Mouse (Mus musculus) liver, postnatal 0 days (tissue): ENCODE measurements around the gene Olfr510. TPM values are rescaled to one million over a fixed set of nuclear protein-coding genes. Genes with fewer than 3 reads are reported as not detected.

Experiments
- ATAC-seq: fragments of 200-750 bp; cut with Nextera tagmentation; 2 replicates; pipeline ENCODE4 v1.8.0; 2017; ENCODE audit warnings: mild to moderate bottlenecking, moderate library complexity
- DNase-seq: peaks from one replicate; pipeline ENCODE4 v3.0.0-alpha.2; 2016
- H3K27ac ChIP-seq: fragments of 300-500 bp; sonication (generic); 2 replicates; pipeline ENCODE4 v1.5.1; 2014; ENCODE audit warnings: antibody characterized with exemption, moderate library complexity, mild to moderate bottlenecking, low read depth
- H3K27me3 ChIP-seq: fragments of 300-500 bp; sonication (generic); 2 replicates; pipeline ENCODE4 v1.6.1; 2014; ENCODE audit warnings: low read length, control low read depth, mixed read lengths; ENCODE audit not compliant: insufficient read depth
- H3K36me3 ChIP-seq: fragments of 300-500 bp; sonication (generic); replicated peaks from 2 replicates; pipeline ENCODE4 v1.6.1; 2014; ENCODE audit warnings: mild to moderate bottlenecking, control low read depth, low read length, moderate library complexity, mixed read lengths; ENCODE audit not compliant: insufficient read depth
- H3K4me1 ChIP-seq: fragments of 300-500 bp; sonication (generic); 2 replicates; pipeline ENCODE4 v1.6.1; 2014; ENCODE audit warnings: antibody characterized with exemption, mild to moderate bottlenecking, control low read depth; ENCODE audit not compliant: insufficient read depth
- H3K4me2 ChIP-seq: fragments of 300-500 bp; sonication (generic); 2 replicates; pipeline ENCODE4 v1.6.1; 2014; ENCODE audit warnings: low read depth, mild to moderate bottlenecking, low read length, moderate library complexity, mixed read lengths
- H3K4me3 ChIP-seq: fragments of 300-500 bp; sonication (generic); 2 replicates; pipeline ENCODE4 v1.5.1; 2014; ENCODE audit warnings: low read depth, low read length
- H3K9ac ChIP-seq: fragments of 300-500 bp; sonication (generic); replicated peaks from 2 replicates; pipeline ENCODE4 v1.6.1; 2014; ENCODE audit warnings: mild to moderate bottlenecking, moderate library complexity
- H3K9me3 ChIP-seq: fragments of 300-500 bp; sonication (generic); 2 replicates; pipeline ENCODE4 v1.6.1; 2016; ENCODE audit warnings: mild to moderate bottlenecking, control low read depth, low read length, mixed read lengths
- CTCF ChIP-seq: sonication (generic); IDR thresholded peaks from 2 replicates; pipeline ENCODE4 v1.5.1; 2016; ENCODE audit warnings: antibody characterized with exemption, low read depth
- EP300 ChIP-seq: IDR thresholded peaks from 2 replicates; pipeline ENCODE4 v1.6.1; 2016; ENCODE audit warnings: antibody characterized with exemption, low read depth, mild to moderate bottlenecking
- WGBS: fragments of 180-500 bp; shearing (Covaris S2); extraction: QIAGEN DNeasy Blood & Tissue Kit; methylation state at CpG from one replicate; pipeline ENCODE4 v1.1.7; 2014; ENCODE audit not compliant: insufficient replicate concordance; 5-methylcytosine and 5-hydroxymethylcytosine counted together
- polyA plus RNA-seq: library from polyadenylated mRNA; unstranded; fragments of >200 nt; fragmentation: Nextera tagmentation; extraction: Ambion mirVana; gene quantifications from 2 replicates; pipeline ENCODE4 v1.2.1, GENCODE M21; 2015

Gene Olfr510
- polyA plus RNA-seq, 1 experiment from 2014 or later, result not detected

- no peak overlapping the region for H3K4me2 ChIP-seq
- TF ChIP-seq EP300 (no peak), CTCF (no peak)
- no peak for ATAC-seq
Measured at GRCm38 (mm10) chr7:108678886-108679285, 12.7 kb downstream of the Olfr510 start.

GRCm38 (mm10) chr7:108713020-108713419 is 46.8 kb downstream of the Olfr510 start, which contains the start of gene Olfr512:
Olfr512 (plus strand) TSS chr7:108713320.
- H3K36me3 ChIP-seq, result no peaks in the 10 kb centered on the region
- no peak for DNase-seq
- no peak for ATAC-seq
- H3K27me3 ChIP-seq, result no peaks in the 10 kb centered on the region
- no peaks in the 10 kb centered on the region for H3K4me1 ChIP-seq
- no peak for TF ChIP-seq EP300
- no peak for TF ChIP-seq CTCF
- no peak within 1 kb of the TSS for H3K4me3 ChIP-seq
- H3K9ac ChIP-seq, result no peak within 1 kb of the TSS
- no peaks in the 10 kb centered on the region for H3K9me3 ChIP-seq
- H3K27ac ChIP-seq, result no peak within 1 kb of the TSS
- H3K4me2 ChIP-seq, result no peak within 1 kb of the TSS

More at GRCm38 (mm10) chr7:108678886-108679285, 12.7 kb downstream of the Olfr510 start:
- no peak overlapping the region for H3K27ac ChIP-seq
- H3K9ac ChIP-seq, result no peak overlapping the region
- DNase-seq, result no peak
- H3K4me1 ChIP-seq, result no peaks in the 10 kb centered on the region
- H3K27me3 ChIP-seq, result no peaks in the 10 kb centered on the region
- WGBS, result 68% methylated on average over 4 of the region's 4 CpGs
- H3K36me3 ChIP-seq, result no peaks in the 10 kb centered on the region
- no peaks in the 10 kb centered on the region for H3K9me3 ChIP-seq
- no peak overlapping the region for H3K4me3 ChIP-seq

Other genes with a start within 250 kb of the Olfr510 start
- gene Olfr497, start 246.0 kb upstream of the Olfr510 start, polyA plus RNA-seq, result not detected in 2 replicates
- not detected in 2 replicates for gene Olfr498, start 201.1 kb upstream of the Olfr510 start, polyA plus RNA-seq
- gene Olfr502, start 141.4 kb upstream of the Olfr510 start, polyA plus RNA-seq, result not detected in 2 replicates
- not detected in 2 replicates for gene Olfr503, start 121.9 kb upstream of the Olfr510 start, polyA plus RNA-seq
- not detected in 2 replicates for gene Olfr504, start 100.6 kb upstream of the Olfr510 start, polyA plus RNA-seq
- not detected in 2 replicates for gene Olfr506, start 55.6 kb upstream of the Olfr510 start, polyA plus RNA-seq
- gene Olfr507, start 44.6 kb upstream of the Olfr510 start, polyA plus RNA-seq, result not detected in 2 replicates
- gene Olfr508, start 36.4 kb upstream of the Olfr510 start, polyA plus RNA-seq, result not detected in 2 replicates
- gene Olfr509, start 14.5 kb upstream of the Olfr510 start, polyA plus RNA-seq, result not detected in 2 replicates
- gene Olfr512, start 46.9 kb downstream of the Olfr510 start, polyA plus RNA-seq, result not detected in 2 replicates
- gene Olfr513, start 84.6 kb downstream of the Olfr510 start, polyA plus RNA-seq, result not detected in 2 replicates
- not detected in 2 replicates for gene Olfr514, start 159.6 kb downstream of the Olfr510 start, polyA plus RNA-seq
- not detected in 2 replicates for gene Olfr516, start 184.1 kb downstream of the Olfr510 start, polyA plus RNA-seq
- not detected in 2 replicates for gene Olfr517, start 206.0 kb downstream of the Olfr510 start, polyA plus RNA-seq
- gene Olfr518, start 218.6 kb downstream of the Olfr510 start, polyA plus RNA-seq, result not detected in 2 replicates
- gene Olfr519, start 228.0 kb downstream of the Olfr510 start, polyA plus RNA-seq, result not detected in 2 replicates